Mouse (Mus musculus): ENCODE measurements around the gene Eps8l1. TPM values are rescaled to one million over a fixed set of nuclear protein-coding genes. Genes with fewer than 3 reads are reported as not detected.

Gene Eps8l1
- total and polyA plus RNA-seq, 2 experiments from 2014 or later, result 5.8 to 7.7 TPM

DNA sequence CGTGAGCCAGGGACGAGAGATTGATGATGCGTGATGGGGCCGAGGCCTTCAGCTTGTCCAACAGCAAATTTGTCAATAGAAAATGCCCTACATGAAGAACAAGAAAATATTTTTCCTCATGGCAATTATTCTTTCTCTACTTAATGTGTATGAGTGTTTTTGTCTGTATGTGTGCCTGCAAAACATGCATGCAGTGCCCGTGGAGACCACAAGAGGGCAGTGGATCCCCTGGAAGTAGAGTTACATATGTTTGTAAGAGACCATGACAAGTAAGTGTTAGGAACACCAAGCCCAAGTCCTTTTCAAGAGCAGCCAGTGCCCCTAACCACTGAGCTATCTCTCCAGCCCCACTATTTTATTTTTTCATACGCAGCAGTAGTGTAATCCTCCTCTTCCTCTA is 28.9 kb upstream of the Eps8l1 start:
- H3K9me3 ChIP-seq (ENCODE audit: low read length), result no peaks in the 10 kb centered on the region
- H3K4me3 ChIP-seq (ENCODE audit: low read length), result no peak overlapping the region
- H3K36me3 ChIP-seq (ENCODE audit: insufficient read depth, low read length), result peaks cover 34% of the 10 kb centered on the region; the same call in 1 of the 2 replicates
- no peaks in the 10 kb centered on the region for H3K27me3 ChIP-seq (ENCODE audit: insufficient read depth, low read length)
- H3K4me1 ChIP-seq (ENCODE audit: insufficient read depth, low read length), result no peaks in the 10 kb centered on the region
- no peak overlapping the region for H3K9ac ChIP-seq (replicated peaks; ENCODE audit: low read length)
- ATAC-seq (no peak), DNase-seq (ENCODE audit: low spot score) (peak; percentile 82)
- WGBS, result 81% methylated on average over 6 of the region's 6 CpGs
- no peak overlapping the region for H3K27ac ChIP-seq
- H3K4me2 ChIP-seq (ENCODE audit: low read depth, low read length), result no peak overlapping the region
- peak; percentile 90 for TF ChIP-seq CTCF (IDR thresholded peaks at IDR 0.05; ENCODE audit: low read depth)

- Histone ChIP-seq H3K4me3 (ENCODE audit: low read length) (no peak overlapping the region), H3K27me3 (ENCODE audit: insufficient read depth, low read length) (no peaks in the 10 kb centered on the region), H3K9me3 (ENCODE audit: low read length) (no peaks in the 10 kb centered on the region), H3K9ac (replicated peaks; ENCODE audit: low read length) (no peak overlapping the region), H3K27ac (no peak overlapping the region), H3K36me3 (ENCODE audit: insufficient read depth, low read length) (peaks cover 34% of the 10 kb centered on the region; the same call in 1 of the 2 replicates), H3K4me2 (ENCODE audit: low read depth, low read length) (no peak overlapping the region), H3K4me1 (ENCODE audit: insufficient read depth, low read length) (no peaks in the 10 kb centered on the region)
- no peak for TF ChIP-seq CTCF (IDR thresholded peaks at IDR 0.05; ENCODE audit: low read depth)
- WGBS, result 93% methylated on average over 8 of the region's 8 CpGs
- no peak for ATAC-seq
- no peak for DNase-seq (ENCODE audit: low spot score)
These were observed 28.4 kb upstream of the Eps8l1 start for GRCm38 (mm10) chr7:4432026-4432425.

DNA sequence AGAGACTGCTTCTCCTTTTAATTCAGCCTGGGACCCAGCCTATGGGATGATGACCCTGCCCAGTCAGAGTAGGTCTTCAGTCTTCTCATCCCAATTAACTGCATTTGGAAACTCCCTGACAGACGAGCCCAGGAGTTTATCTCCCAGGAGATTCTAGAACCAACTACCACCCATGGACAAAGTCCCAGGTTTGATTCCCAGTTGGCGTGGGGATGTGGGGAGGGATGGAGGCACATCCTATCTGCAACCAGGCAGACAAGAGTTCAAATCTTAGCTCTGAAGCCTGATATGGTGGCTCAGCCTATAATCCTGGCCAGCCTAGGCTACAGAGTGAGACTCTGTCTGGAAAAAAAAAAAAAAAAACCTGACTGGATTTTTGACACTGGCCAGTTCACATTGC is 22.8 kb upstream of the Eps8l1 start:
- H3K4me2 ChIP-seq (ENCODE audit: low read depth, low read length), result no peak overlapping the region
- TF ChIP-seq CTCF (IDR thresholded peaks at IDR 0.05; ENCODE audit: low read depth), result no peak
- H3K27ac ChIP-seq, result no peak overlapping the region
- H3K36me3 ChIP-seq (ENCODE audit: insufficient read depth, low read length), result peaks cover 31% of the 10 kb centered on the region
- H3K9me3 ChIP-seq (ENCODE audit: low read length), result no peaks in the 10 kb centered on the region
- no peaks in the 10 kb centered on the region for H3K27me3 ChIP-seq (ENCODE audit: insufficient read depth, low read length)
- DNase-seq (ENCODE audit: low spot score) (no peak), ATAC-seq (no peak)
- WGBS, result 86% methylated on average over 2 of the region's 2 CpGs
- H3K4me3 ChIP-seq (ENCODE audit: low read length), result no peak overlapping the region
- no peak overlapping the region for H3K9ac ChIP-seq (replicated peaks; ENCODE audit: low read length)
- no peaks in the 10 kb centered on the region for H3K4me1 ChIP-seq (ENCODE audit: insufficient read depth, low read length)

- Histone ChIP-seq H3K9me3 (ENCODE audit: low read length) (no peaks in the 10 kb centered on the region), H3K4me3 (ENCODE audit: low read length) (no peak overlapping the region), H3K4me2 (ENCODE audit: low read depth, low read length) (no peak overlapping the region), H3K27ac (no peak overlapping the region), H3K4me1 (ENCODE audit: insufficient read depth, low read length) (0 out of 2 replicates have a peak, but pooled peaks cover 3% of the 10 kb centered on the region), H3K27me3 (ENCODE audit: insufficient read depth, low read length) (no peaks in the 10 kb centered on the region), H3K36me3 (ENCODE audit: insufficient read depth, low read length) (peaks cover 31% of the 10 kb centered on the region), H3K9ac (replicated peaks; ENCODE audit: low read length) (no peak overlapping the region)
- WGBS, result 89% methylated on average over 10 of the region's 10 CpGs
- no peak for TF ChIP-seq CTCF (IDR thresholded peaks at IDR 0.05; ENCODE audit: low read depth)
- no peak for DNase-seq (ENCODE audit: low spot score)
- no peak for ATAC-seq
These were observed 19.9 kb upstream of the Eps8l1 start for GRCm38 (mm10) chr7:4440549-4440948.

DNA sequence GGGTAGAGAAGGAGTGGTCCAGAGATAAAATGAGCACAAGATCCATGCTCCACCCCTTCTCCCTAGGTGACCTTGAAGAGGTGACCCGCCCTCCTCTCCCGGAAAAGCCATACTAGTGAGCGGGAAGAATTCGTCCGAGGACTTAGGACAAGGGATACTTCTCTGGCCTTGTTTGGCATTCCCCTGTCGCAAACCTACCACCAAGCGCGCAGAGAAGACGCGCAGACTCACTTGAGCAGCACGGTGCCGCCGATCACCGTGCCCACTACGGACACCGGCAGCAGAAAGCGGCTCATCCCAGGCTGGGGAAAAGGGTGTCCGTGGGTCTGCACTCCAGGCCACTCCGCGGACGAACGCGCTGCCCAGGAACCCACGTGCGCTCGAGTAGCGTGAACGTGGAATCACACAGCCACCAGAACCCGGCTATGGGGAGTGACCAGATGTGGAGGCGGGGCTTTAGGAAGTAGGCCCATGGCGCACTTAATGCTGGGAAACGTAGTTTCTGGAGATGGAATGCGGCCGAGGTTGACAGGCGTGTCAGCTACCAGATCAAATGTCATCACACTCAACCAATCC is 15.2 kb upstream of the Eps8l1 start, which contains the start of gene Rdh13:
TSS of gene Rdh13 (minus strand) at position 434 of the 576 bp plus-strand sequence.
- H3K4me1 ChIP-seq (ENCODE audit: insufficient read depth, low read length), result 0 out of 2 replicates have a peak, but pooled peaks cover 3% of the 10 kb centered on the region
- ATAC-seq, result peak; percentile 97
- H3K27me3 ChIP-seq (ENCODE audit: insufficient read depth, low read length), result no peaks in the 10 kb centered on the region
- H3K27ac ChIP-seq, result peak within 1 kb of the TSS; percentile 79
- H3K9ac ChIP-seq (replicated peaks; ENCODE audit: low read length), result peak within 1 kb of the TSS; percentile 66
- peak within 1 kb of the TSS; percentile 64 for H3K4me3 ChIP-seq (ENCODE audit: low read length)
- no peaks in the 10 kb centered on the region for H3K9me3 ChIP-seq (ENCODE audit: low read length)
- H3K36me3 ChIP-seq (ENCODE audit: insufficient read depth, low read length), result peaks cover 26% of the 10 kb centered on the region
- under 1% methylated on average over 35 of the region's 35 CpGs for WGBS
- peak within 1 kb of the TSS; percentile 82 for H3K4me2 ChIP-seq (ENCODE audit: low read depth, low read length)
- peak; percentile 43 for TF ChIP-seq CTCF (IDR thresholded peaks at IDR 0.05; ENCODE audit: low read depth)
- peak; percentile 94 for DNase-seq (ENCODE audit: low spot score)

- no peak; the same call in 1 of the 2 replicates for TF ChIP-seq CTCF (IDR thresholded peaks at IDR 0.05; ENCODE audit: low read depth)
- DNase-seq (ENCODE audit: low spot score) (no peak), ATAC-seq (no peak)
- WGBS, result 0% methylated on average over 1 of the region's 1 CpGs
- no peaks in the 10 kb centered on the region for H3K27me3 ChIP-seq (ENCODE audit: insufficient read depth, low read length)
- H3K4me2 ChIP-seq (ENCODE audit: low read depth, low read length), result no peak overlapping the region
- 0 out of 2 replicates have a peak, but pooled peaks cover 3% of the 10 kb centered on the region for H3K4me1 ChIP-seq (ENCODE audit: insufficient read depth, low read length)
- H3K4me3 ChIP-seq (ENCODE audit: low read length), result no peak overlapping the region
- peaks cover 9% of the 10 kb centered on the region for H3K36me3 ChIP-seq (ENCODE audit: insufficient read depth, low read length)
- no peak overlapping the region for H3K9ac ChIP-seq (replicated peaks; ENCODE audit: low read length)
- H3K27ac ChIP-seq, result no peak overlapping the region
- no peaks in the 10 kb centered on the region for H3K9me3 ChIP-seq (ENCODE audit: low read length)
These were observed 13.3 kb upstream of the Eps8l1 start for GRCm38 (mm10) chr7:4447138-4447537.

- TF ChIP-seq CTCF (IDR thresholded peaks at IDR 0.05; ENCODE audit: low read depth), result no peak
- Histone ChIP-seq H3K9me3 (ENCODE audit: low read length) (no peaks in the 10 kb centered on the region), H3K4me2 (ENCODE audit: low read depth, low read length) (no peak overlapping the region), H3K36me3 (ENCODE audit: insufficient read depth, low read length) (no peaks in the 10 kb centered on the region; the same call in 1 of the 2 replicates), H3K27me3 (ENCODE audit: insufficient read depth, low read length) (no peaks in the 10 kb centered on the region), H3K9ac (replicated peaks; ENCODE audit: low read length) (no peak overlapping the region), H3K27ac (no peak overlapping the region), H3K4me3 (ENCODE audit: low read length) (no peak overlapping the region), H3K4me1 (ENCODE audit: insufficient read depth, low read length) (0 out of 2 replicates have a peak, but pooled peaks cover 3% of the 10 kb centered on the region)
- DNase-seq (ENCODE audit: low spot score), result no peak
- 89% methylated on average over 3 of the region's 3 CpGs for WGBS
- no peak for ATAC-seq
These were observed 12.0 kb upstream of the Eps8l1 start for GRCm38 (mm10) chr7:4448439-4448838.
